In genomic region chr15:7563279-7563678, GRCm38 (mm10) we compare ENCODE assay signal across 19 mouse cellular contexts.
DNase-seq lines count a peak whose midpoint lies in the region; ATAC-seq and TF ChIP-seq lines count a peak whose summit lies in the region.
"Had no signal": no experiment of that assay in that cellular context is flagged by ENCODE, and none has a peak within 500 bp of the region (broad histone marks: within the 10 kb centered on the region; RNA-seq: fewer than 3 reads in every experiment).

No protein-coding gene starts in this region.

- H3K36me3 ChIP-seq in forebrain, embryonic 16.5 days (ENCODE audit: control insufficient read depth, insufficient read depth): no peaks in the 10 kb centered on the region
- H3K36me3 ChIP-seq in forebrain, embryonic 11.5 days (ENCODE audit: control insufficient read depth, insufficient read depth, low read length): no peaks in the 10 kb centered on the region
- H3K36me3 ChIP-seq in intestine, embryonic 16.5 days (ENCODE audit: control insufficient read depth, insufficient read depth, low read length): no peaks in the 10 kb centered on the region
- H3K36me3 ChIP-seq in intestine, embryonic 15.5 days: no peaks in the 10 kb centered on the region
- no peaks in the 10 kb centered on the region for H3K36me3 ChIP-seq in lung, postnatal 0 days (ENCODE audit: insufficient read depth, low read length)
- no peaks in the 10 kb centered on the region for H3K36me3 ChIP-seq in embryonic facial prominence, embryonic 14.5 days (ENCODE audit: control insufficient read depth, insufficient read depth, low read length)
- H3K36me3 ChIP-seq: embryonic facial prominence, embryonic 12.5 days; limb, embryonic 12.5 days; midbrain, embryonic 13.5 days had no signal

- H3K27me3 ChIP-seq in forebrain, embryonic 16.5 days (replicated peaks; ENCODE audit: control insufficient read depth, insufficient read depth, low read length): no peaks in the 10 kb centered on the region
- H3K27me3 ChIP-seq in forebrain, embryonic 11.5 days (ENCODE audit: control insufficient read depth, insufficient read depth, low read length): no peaks in the 10 kb centered on the region
- no peaks in the 10 kb centered on the region for H3K27me3 ChIP-seq in intestine, embryonic 16.5 days (replicated peaks; ENCODE audit: control insufficient read depth, insufficient read depth, low read length)
- no peaks in the 10 kb centered on the region for H3K27me3 ChIP-seq in intestine, embryonic 15.5 days (replicated peaks)
- no peaks in the 10 kb centered on the region for H3K27me3 ChIP-seq in lung, postnatal 0 days (replicated peaks; ENCODE audit: insufficient read depth, low read length)
- no peaks in the 10 kb centered on the region for H3K27me3 ChIP-seq in embryonic facial prominence, embryonic 14.5 days (replicated peaks; ENCODE audit: control insufficient read depth, insufficient read depth, low read length)
- H3K27me3 ChIP-seq: embryonic facial prominence, embryonic 12.5 days; limb, embryonic 12.5 days; midbrain, embryonic 13.5 days; Patski had no signal

- peaks cover 4% of the 10 kb centered on the region for H3K4me1 ChIP-seq in forebrain, embryonic 16.5 days (replicated peaks; ENCODE audit: control insufficient read depth, insufficient read depth, low read length)
- no peaks in the 10 kb centered on the region for H3K4me1 ChIP-seq in forebrain, embryonic 11.5 days (replicated peaks; ENCODE audit: control insufficient read depth, insufficient read depth, low read length)
- no peaks in the 10 kb centered on the region for H3K4me1 ChIP-seq in intestine, embryonic 16.5 days (ENCODE audit: control insufficient read depth, insufficient read depth, low read length)
- no peaks in the 10 kb centered on the region; the same call in 1 of the 2 replicates for H3K4me1 ChIP-seq in intestine, embryonic 15.5 days (replicated peaks)
- peaks cover 5% of the 10 kb centered on the region; the same call in 1 of the 2 replicates for H3K4me1 ChIP-seq in lung, postnatal 0 days (ENCODE audit: insufficient read depth, low read depth, low read length)
- H3K4me1 ChIP-seq in lung, adult 2 months (ENCODE audit: control insufficient read depth, insufficient read depth, low read length): 0 out of 2 replicates have a peak, but pooled peaks cover 3% of the 10 kb centered on the region
- H3K4me1 ChIP-seq in embryonic facial prominence, embryonic 14.5 days (ENCODE audit: control insufficient read depth, insufficient read depth, low read length): peaks cover 16% of the 10 kb centered on the region
- H3K4me1 ChIP-seq: embryonic facial prominence, embryonic 12.5 days; limb, embryonic 12.5 days; midbrain, embryonic 13.5 days had no signal

- TF ChIP-seq POLR2A in lung, adult 2 months (IDR thresholded peaks at IDR 0.05; ENCODE audit: borderline replicate concordance, extremely low read depth, low read depth, low read length): no peak

- no peak for TF ChIP-seq CTCF in lung, postnatal 0 days (IDR thresholded peaks at IDR 0.05)
- TF ChIP-seq CTCF in lung, adult 2 months (IDR thresholded peaks at IDR 0.05; ENCODE audit: insufficient read depth, low read length): no peak

- ATAC-seq in forebrain, embryonic 16.5 days: peak; percentile 47; the same call in 1 of the 2 replicates
- ATAC-seq in forebrain, embryonic 11.5 days (replicated peaks; ENCODE audit: low FRiP score): no peak
- ATAC-seq in intestine, embryonic 16.5 days: no peak
- no peak for ATAC-seq in intestine, embryonic 15.5 days
- peak; percentile 68 for ATAC-seq in lung, postnatal 0 days
- ATAC-seq in embryonic facial prominence, embryonic 14.5 days (ENCODE audit: low read depth): peak; percentile 64
- ATAC-seq: activated CD4-positive, CD25-positive, alpha-beta regulatory T cell, adult 4 months; Patski had no signal

- DNase-seq in forebrain, embryonic 11.5 days (ENCODE audit: low spot score): no peak
- DNase-seq in lung, postnatal 0 days (ENCODE audit: low spot score): peak; percentile 54
- no peak for DNase-seq in lung, adult 2 months
- DNase-seq in embryonic facial prominence, embryonic 14.5 days (ENCODE audit: low spot score): peak; percentile 6
- DNase-seq in adrenal gland, postnatal 36 days: no peak
- DNase-seq: gastrocnemius, adult 2 months; kidney, adult 9 months; thymus, adult 2 months had no signal

- peak; percentile 63; the same call in 1 of the 2 replicates for TF ChIP-seq EP300 in lung, postnatal 0 days (IDR thresholded peaks at IDR 0.05)

- no peak overlapping the region for H3K9ac ChIP-seq in forebrain, embryonic 16.5 days (replicated peaks; ENCODE audit: low read depth, low read length)
- H3K9ac ChIP-seq in forebrain, embryonic 11.5 days (ENCODE audit: low read length): no peak overlapping the region
- no peak overlapping the region for H3K9ac ChIP-seq in intestine, embryonic 16.5 days (ENCODE audit: low read depth, low read length)
- no peak overlapping the region for H3K9ac ChIP-seq in intestine, embryonic 15.5 days
- no peak overlapping the region for H3K9ac ChIP-seq in lung, postnatal 0 days (replicated peaks; ENCODE audit: low read depth)
- H3K9ac ChIP-seq in embryonic facial prominence, embryonic 14.5 days (ENCODE audit: low read depth, low read length): no peak overlapping the region
- H3K9ac ChIP-seq: embryonic facial prominence, embryonic 12.5 days; limb, embryonic 12.5 days; liver, embryonic 14.5 days; midbrain, embryonic 13.5 days had no signal

- 71% methylated on average over 4 of the region's 4 CpGs for WGBS in forebrain, embryonic 16.5 days
- WGBS in forebrain, embryonic 11.5 days: 92% methylated on average over 4 of the region's 4 CpGs
- 54% methylated on average over 4 of the region's 4 CpGs for WGBS in intestine, embryonic 16.5 days
- WGBS in intestine, embryonic 15.5 days: 38% methylated on average over 4 of the region's 4 CpGs
- WGBS in lung, postnatal 0 days: 11% methylated on average over 4 of the region's 4 CpGs
- WGBS in lung, adult 2 months: 24% methylated on average over 4 of the region's 4 CpGs
- 41% methylated on average over 4 of the region's 4 CpGs for WGBS in embryonic facial prominence, embryonic 14.5 days

- no peaks in the 10 kb centered on the region for H3K9me3 ChIP-seq in forebrain, embryonic 16.5 days (ENCODE audit: control insufficient read depth, low read length)
- no peaks in the 10 kb centered on the region for H3K9me3 ChIP-seq in forebrain, embryonic 11.5 days (ENCODE audit: control insufficient read depth, low read length)
- no peaks in the 10 kb centered on the region for H3K9me3 ChIP-seq in intestine, embryonic 16.5 days (ENCODE audit: control insufficient read depth, low read length)
- no peaks in the 10 kb centered on the region for H3K9me3 ChIP-seq in intestine, embryonic 15.5 days
- H3K9me3 ChIP-seq in lung, postnatal 0 days (ENCODE audit: low read length): no peaks in the 10 kb centered on the region
- no peaks in the 10 kb centered on the region for H3K9me3 ChIP-seq in embryonic facial prominence, embryonic 14.5 days (ENCODE audit: control insufficient read depth, low read length)
- H3K9me3 ChIP-seq: embryonic facial prominence, embryonic 12.5 days; limb, embryonic 12.5 days; midbrain, embryonic 13.5 days had no signal

- H3K27ac ChIP-seq in forebrain, embryonic 16.5 days (ENCODE audit: low read length): no peak overlapping the region
- H3K27ac ChIP-seq in forebrain, embryonic 11.5 days (ENCODE audit: low read depth, low read length): no peak overlapping the region
- H3K27ac ChIP-seq in intestine, embryonic 16.5 days (ENCODE audit: low read length): peak overlapping the region; percentile 39; the same call in 1 of the 2 replicates
- no peak overlapping the region; the same call in 1 of the 2 replicates for H3K27ac ChIP-seq in intestine, embryonic 15.5 days
- no peak overlapping the region for H3K27ac ChIP-seq in lung, postnatal 0 days (ENCODE audit: low read length)
- H3K27ac ChIP-seq in embryonic facial prominence, embryonic 14.5 days (replicated peaks; ENCODE audit: low read depth, low read length): 0 out of 2 replicates have a peak overlapping the region, but pooled peaks have one; percentile 18
- H3K27ac ChIP-seq: embryonic facial prominence, embryonic 12.5 days; gastrocnemius, adult 2 months; layer of hippocampus, adult 2 months; left cerebral cortex, adult 2 months; limb, embryonic 12.5 days; liver, embryonic 14.5 days; midbrain, embryonic 13.5 days had no signal

- no peak overlapping the region for H3K4me2 ChIP-seq in forebrain, embryonic 16.5 days (ENCODE audit: low read length)
- no peak overlapping the region for H3K4me2 ChIP-seq in forebrain, embryonic 11.5 days (ENCODE audit: low read depth, low read length, severe bottlenecking)
- no peak overlapping the region for H3K4me2 ChIP-seq in intestine, embryonic 16.5 days (ENCODE audit: low read depth, low read length)
- no peak overlapping the region for H3K4me2 ChIP-seq in intestine, embryonic 15.5 days (replicated peaks)
- H3K4me2 ChIP-seq in lung, postnatal 0 days (replicated peaks; ENCODE audit: low read depth, low read length): no peak overlapping the region
- H3K4me2 ChIP-seq in embryonic facial prominence, embryonic 14.5 days (ENCODE audit: low read depth, low read length): no peak overlapping the region
- H3K4me2 ChIP-seq: embryonic facial prominence, embryonic 12.5 days; limb, embryonic 12.5 days; midbrain, embryonic 13.5 days had no signal

- no peak overlapping the region for H3K4me3 ChIP-seq in forebrain, embryonic 16.5 days (replicated peaks; ENCODE audit: low read length)
- H3K4me3 ChIP-seq in forebrain, embryonic 11.5 days (ENCODE audit: low read depth, low read length): no peak overlapping the region
- no peak overlapping the region for H3K4me3 ChIP-seq in intestine, embryonic 16.5 days (ENCODE audit: low read length)
- H3K4me3 ChIP-seq in intestine, embryonic 15.5 days (replicated peaks): no peak overlapping the region
- no peak overlapping the region for H3K4me3 ChIP-seq in lung, postnatal 0 days (ENCODE audit: low read depth, low read length)
- H3K4me3 ChIP-seq in lung, adult 2 months (replicated peaks; ENCODE audit: extremely low read depth, low read depth, low read length): no peak overlapping the region
- H3K4me3 ChIP-seq in embryonic facial prominence, embryonic 14.5 days (ENCODE audit: low read depth, low read length): no peak overlapping the region
- H3K4me3 ChIP-seq: embryonic facial prominence, embryonic 12.5 days; gastrocnemius, adult 2 months; layer of hippocampus, adult 2 months; left cerebral cortex, adult 2 months; limb, embryonic 12.5 days; midbrain, embryonic 13.5 days had no signal

Comparison
In these comparisons a context has a peak if more than half of its experiments do, and no peak if none do; other contexts are left out.
1. ATAC-seq: peak in forebrain, embryonic 16.5 days (single experiment), lung, postnatal 0 days (single experiment) and embryonic facial prominence, embryonic 14.5 days (single experiment); none in forebrain, embryonic 11.5 days (single experiment), intestine, embryonic 16.5 days (single experiment) and intestine, embryonic 15.5 days (single experiment).
2. H3K27ac ChIP-seq: peak in intestine, embryonic 16.5 days (single experiment) and embryonic facial prominence, embryonic 14.5 days (single experiment); none in forebrain, embryonic 16.5 days (single experiment), forebrain, embryonic 11.5 days (single experiment), intestine, embryonic 15.5 days (single experiment) and lung, postnatal 0 days (single experiment).
3. DNase-seq: peak in lung, postnatal 0 days (single experiment) and embryonic facial prominence, embryonic 14.5 days (single experiment); none in forebrain, embryonic 11.5 days (single experiment), lung, adult 2 months (single experiment) and adrenal gland, postnatal 36 days (0 of 2).